Mouse (Mus musculus): ENCODE measurements around the gene Abcc3.

Gene Abcc3

DNA sequence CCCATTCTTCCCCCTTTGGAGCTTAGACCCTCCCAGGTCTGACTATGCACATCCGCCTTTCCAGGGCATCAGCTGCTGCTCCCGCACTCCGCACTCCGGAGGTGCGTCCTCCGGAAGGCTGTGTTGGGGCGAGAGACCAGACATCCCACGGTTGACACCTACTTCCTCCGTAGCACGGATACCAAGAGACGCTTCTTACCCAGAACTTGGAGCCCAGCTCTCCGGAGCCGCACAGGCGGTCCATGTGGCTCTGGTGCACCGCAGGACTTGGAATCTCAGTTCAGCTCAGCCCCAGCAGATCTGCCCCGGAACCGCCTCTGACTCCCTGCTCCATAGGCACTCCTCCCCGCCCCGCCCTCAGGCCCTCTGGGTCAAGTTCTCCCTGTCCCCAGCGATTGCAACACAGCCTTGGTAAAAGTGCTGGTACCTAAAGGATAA, at the start of gene Abcc3:
Abcc3 (minus strand) TSS at position 326 of the 438 bp plus-strand sequence.
- ChIA-PET CTCF (interaction anchor here in 3 of 4 experiments (0.7 to 2.1 kb wide), 6 partner anchors 10 to 116 kb away, joined by 3 to 7 read pairs (median 4); partner anchors contain the start of gene Spata20 (in 1 of the 3)), POLR2A (interaction anchor here in 3 of 4 experiments (0.5 to 3.0 kb wide), 7 partner anchors 12 to 462 kb away, joined by 3 to 7 read pairs (median 4); no protein-coding TSS in a partner anchor)

DNA sequence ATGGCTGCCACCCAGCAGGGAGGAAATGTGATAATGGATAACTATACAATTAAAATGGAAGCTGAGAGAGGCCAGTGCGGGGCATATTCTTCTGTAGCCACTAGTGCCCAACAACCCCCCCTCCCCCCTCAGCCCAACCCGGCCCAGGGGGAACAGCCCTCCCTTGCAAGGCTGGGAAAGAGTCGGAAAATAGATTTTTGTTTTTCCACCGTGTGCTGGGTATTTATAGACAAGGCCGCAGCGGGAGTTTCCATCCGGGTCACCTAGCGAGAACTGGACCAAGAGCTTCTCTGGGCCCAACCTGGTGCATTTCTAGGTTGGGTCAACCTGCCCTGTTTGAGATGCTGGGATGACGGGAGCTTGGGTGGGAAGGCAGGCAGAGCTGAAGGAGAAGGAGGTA, 49.0 kb upstream of the Abcc3 start:
- POLR2A ChIA-PET, result interaction anchor here in 1 of 4 experiments (0.5 kb wide), 1 partner anchor 146 kb away, joined by 3 read pairs; no protein-coding TSS in a partner anchor
- CTCF ChIA-PET, result interaction anchor here in 1 of 4 experiments (1.0 kb wide), 1 partner anchor 37 kb away, joined by 3 read pairs; no protein-coding TSS in a partner anchor

DNA sequence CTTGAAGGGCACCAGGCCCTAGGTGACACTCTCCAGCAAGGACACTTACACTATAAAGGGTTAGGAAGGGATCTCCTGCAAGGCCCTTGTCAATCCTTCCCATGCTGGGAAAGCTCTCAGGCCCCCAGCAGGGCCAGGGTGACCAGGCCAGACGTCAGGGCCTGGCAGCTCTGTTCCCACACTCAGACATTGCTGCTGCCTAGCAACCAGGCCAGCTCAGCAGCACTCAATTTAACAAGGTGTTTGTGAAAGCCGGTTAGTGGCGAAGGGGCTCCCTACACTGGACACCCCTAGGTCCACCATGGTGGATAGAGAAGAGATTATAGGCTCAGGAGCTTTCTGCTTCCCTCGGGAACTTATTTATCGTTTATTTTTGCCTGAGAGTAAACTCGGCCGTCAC, 48.3 kb upstream of the Abcc3 start:
- CTCF ChIA-PET, result interaction anchor here in 1 of 4 experiments (0.6 kb wide), 1 partner anchor 133 kb away, joined by 3 read pairs; no protein-coding TSS in a partner anchor
- POLR2A ChIA-PET, result interaction anchor here in 1 of 4 experiments (0.5 kb wide), 1 partner anchor 146 kb away, joined by 3 read pairs; no protein-coding TSS in a partner anchor

DNA sequence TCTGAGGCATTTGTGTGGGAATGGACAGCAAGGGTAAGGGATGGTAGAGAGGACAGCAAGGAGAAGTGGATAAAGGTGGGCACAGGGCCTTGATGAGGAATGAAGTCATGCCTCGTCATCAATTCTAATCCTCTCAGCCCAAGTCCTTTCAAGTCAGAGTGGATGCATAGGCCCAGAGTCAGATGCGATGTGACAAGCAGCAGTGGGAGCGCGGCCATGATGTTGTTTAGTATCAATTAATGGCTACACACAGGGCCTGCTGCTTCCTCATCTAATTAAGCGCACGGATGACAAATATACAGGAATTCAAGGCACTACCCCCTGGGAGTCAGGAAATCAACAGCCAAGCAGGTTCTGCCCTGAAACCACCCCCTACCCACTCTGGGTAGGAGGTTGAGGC, 47.6 kb upstream of the Abcc3 start:
- POLR2A ChIA-PET, result interaction anchor here in 1 of 4 experiments (1.5 kb wide), 1 partner anchor 16 kb away, joined by 3 read pairs; no protein-coding TSS in a partner anchor
- CTCF ChIA-PET, result interaction anchor here in 1 of 4 experiments (0.6 kb wide), 1 partner anchor 134 kb away, joined by 3 read pairs; no protein-coding TSS in a partner anchor

DNA sequence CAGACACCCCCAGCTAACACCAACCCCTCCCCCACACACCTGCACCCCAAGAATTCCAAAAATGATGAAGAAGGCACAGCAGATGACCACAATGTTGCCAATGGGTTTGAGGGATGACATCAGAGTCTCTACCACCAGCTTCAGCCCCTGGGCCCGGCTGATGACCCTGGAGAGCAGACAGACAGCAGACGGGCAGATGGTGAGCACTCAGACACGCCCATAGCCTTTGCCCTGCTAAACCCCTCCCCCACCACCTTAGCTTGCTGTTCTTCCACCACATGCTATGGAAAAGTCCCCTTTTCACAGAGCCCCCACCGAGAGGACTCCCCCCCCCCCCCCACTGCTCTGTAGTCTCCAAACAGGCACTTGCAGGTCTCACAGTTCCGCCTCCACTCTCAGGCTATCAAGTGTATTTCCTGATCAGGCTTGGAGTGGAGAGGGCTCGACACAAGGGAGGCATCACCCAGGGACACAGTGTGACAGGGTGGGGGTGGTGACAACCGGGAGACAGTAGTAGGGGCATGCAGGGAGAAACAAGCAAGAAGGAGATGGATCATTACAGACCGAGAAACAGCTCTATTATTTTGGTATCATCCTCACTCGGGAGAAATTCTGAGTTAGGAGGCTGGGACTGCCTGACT, 36.3 kb upstream of the Abcc3 start:
- POLR2A ChIA-PET, result interaction anchor here in 2 of 4 experiments (0.5 to 1.2 kb wide), 6 partner anchors 14 to 289 kb away, joined by 3 to 5 read pairs (median 4); no protein-coding TSS in a partner anchor
- CTCF ChIA-PET, result interaction anchor here in 2 of 4 experiments (0.6 to 0.9 kb wide), 2 partner anchors 24 to 57 kb away, joined by 4 to 5 read pairs; partner anchors contain the start of gene Spata20 (in 1 of the 2)

DNA sequence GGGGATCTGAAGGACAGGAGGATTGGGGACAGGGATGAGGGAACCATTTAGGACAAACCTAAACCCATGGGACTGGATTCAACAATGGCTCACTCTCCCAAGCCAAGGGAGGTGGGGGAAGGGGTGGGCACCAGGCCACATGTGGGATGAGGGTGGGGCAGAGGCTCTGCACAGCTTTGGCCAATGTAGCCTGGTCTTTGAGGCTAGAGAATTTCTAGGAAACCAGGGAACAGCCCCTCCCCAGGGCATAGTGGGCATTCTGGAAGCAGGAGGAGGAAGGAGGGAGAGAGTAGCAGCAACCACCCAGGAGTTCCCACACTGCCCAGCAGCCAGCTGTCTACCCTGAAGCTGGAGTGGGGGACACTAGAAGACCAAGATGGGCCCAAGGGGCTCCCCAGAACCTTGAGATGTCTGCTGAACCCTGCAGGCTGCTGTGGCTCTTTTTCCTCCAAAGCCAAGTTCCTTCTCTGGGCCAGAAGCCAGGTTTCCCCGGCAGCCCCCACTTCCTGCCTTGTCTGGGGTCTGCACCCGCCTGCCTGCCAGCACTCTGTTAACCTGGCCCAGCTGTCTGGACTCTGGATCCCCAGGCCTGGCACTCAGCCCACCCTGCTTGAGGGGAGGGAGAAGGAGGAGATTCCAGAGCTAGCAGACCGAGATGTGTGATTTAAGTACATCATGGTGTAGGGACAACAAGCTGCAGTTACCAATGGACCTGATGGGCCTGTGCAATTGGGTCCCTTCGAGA, 35.5 kb upstream of the Abcc3 start:
- ChIA-PET POLR2A (interaction anchor here in 2 of 4 experiments (0.6 to 1.2 kb wide), 5 partner anchors 9 to 288 kb away, joined by 3 to 5 read pairs (median 3); no protein-coding TSS in a partner anchor), CTCF (interaction anchor here in 2 of 4 experiments (0.6 to 0.9 kb wide), 2 partner anchors 24 to 57 kb away, joined by 4 to 5 read pairs; partner anchors contain the start of gene Spata20 (in 1 of the 2))

DNA sequence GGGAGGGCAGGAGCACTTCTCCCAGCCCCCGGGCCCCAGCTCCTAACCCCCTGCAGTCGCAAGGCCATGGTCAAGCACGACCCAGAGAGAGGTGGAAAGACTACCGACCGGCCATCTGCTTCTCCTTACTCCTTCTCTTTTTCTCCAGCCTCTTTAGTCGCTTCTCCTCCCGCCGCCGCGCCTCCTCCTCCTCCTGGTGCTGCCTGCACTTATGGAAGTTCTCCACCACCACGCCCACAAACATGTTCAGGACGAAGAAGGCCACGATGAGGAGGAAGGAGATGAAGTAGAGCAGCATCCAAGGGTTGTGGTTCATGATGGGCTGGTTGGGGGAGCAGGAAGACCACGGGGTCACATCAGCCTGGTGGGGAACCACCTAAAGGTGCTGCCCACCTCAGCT, 32.9 kb upstream of the Abcc3 start:
- POLR2A ChIA-PET, result interaction anchor here in 1 of 4 experiments (1.2 to 1.7 kb wide), 3 partner anchors 35 to 114 kb away, joined by 3 to 4 read pairs (median 3); no protein-coding TSS in a partner anchor
- CTCF ChIA-PET, result interaction anchor here in 2 of 4 experiments (0.7 to 1.5 kb wide), 2 partner anchors 31 to 60 kb away, joined by 3 to 9 read pairs; partner anchors contain the start of gene Spata20 (in 1 of the 2)

DNA sequence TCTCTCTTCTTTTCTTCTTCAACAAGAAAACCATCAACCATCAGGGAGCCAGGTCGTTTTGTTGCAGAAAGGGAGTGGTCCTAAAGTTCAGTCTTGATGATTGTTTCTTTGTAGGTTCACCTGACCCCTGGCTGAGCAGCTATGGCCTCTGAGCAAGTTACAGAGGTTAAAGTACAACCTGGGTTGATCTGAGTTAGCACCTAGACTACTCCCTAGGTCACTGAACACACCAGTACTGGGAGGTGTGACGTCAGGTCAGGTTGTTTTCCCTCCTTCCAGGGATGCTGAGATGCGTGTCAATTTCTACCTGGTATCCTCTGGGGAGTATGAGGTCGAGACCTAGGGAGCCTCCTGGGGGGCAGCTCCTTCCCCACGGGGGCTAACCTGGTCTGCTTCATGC, 32.4 kb upstream of the Abcc3 start:
- ChIA-PET CTCF (interaction anchor here (0.5 to 1.7 kb wide), 9 partner anchors 30 to 1250 kb away, joined by 3 to 12 read pairs (median 3); partner anchors contain the start of genes Spata20 (in 2 of the 4) and Ankrd40 (in 1 of the 4)), POLR2A (interaction anchor here in 3 of 4 experiments (0.6 to 1.7 kb wide), 8 partner anchors 15 to 301 kb away, joined by 3 to 4 read pairs (median 3); partner anchors contain the start of gene Tob1 (in 1 of the 3))

DNA sequence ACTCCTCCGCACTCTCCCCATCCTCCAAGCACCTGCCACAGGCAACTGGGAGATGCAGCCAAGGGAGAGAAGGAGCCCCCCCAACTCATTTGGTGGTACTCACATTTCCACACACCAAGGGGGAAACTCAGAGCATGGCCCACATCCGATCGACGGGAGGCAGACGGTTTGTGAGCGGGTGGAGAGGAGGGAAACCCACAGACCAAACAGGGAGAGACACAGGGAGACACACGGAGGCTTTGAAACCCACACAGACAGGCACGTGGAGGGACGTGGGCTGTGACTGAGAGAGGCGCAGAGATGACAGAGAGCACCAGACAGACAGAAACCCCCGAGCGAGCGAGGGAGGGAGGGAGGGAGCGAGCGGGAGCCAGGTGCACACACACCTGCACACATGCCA, 31.6 kb upstream of the Abcc3 start:
- ChIA-PET POLR2A (interaction anchor here (0.6 to 1.7 kb wide), 10 partner anchors 16 to 410 kb away, joined by 3 to 9 read pairs (median 3); partner anchors contain the start of gene Tob1 (in 1 of the 4)), CTCF (interaction anchor here (0.5 to 1.7 kb wide), 7 partner anchors 56 to 1251 kb away, joined by 3 to 12 read pairs (median 4); partner anchors contain the start of gene Spata20 (in 2 of the 4))

DNA sequence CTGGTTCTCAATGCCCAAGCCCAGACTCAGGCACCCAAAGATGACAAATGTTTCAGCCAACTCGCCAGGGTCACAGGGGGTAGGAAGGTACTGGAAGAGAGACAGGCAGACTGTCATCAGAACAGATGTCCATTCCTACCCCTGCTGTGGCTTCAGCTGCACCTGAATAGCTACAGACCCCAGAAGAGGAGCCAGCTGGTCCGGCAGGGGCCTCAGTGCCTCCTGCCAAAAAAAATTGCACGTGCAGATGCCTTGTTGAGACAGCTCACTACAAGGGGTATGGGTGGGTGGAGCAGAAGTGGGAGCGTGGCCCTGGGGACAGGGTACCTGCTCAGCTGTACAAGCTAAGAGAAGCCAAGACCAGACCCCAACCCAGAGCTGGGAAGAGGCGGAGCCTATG, 31.1 kb upstream of the Abcc3 start:
- ChIA-PET CTCF (interaction anchor here in 2 of 4 experiments (0.6 to 1.7 kb wide), 3 partner anchors 62 to 1468 kb away, joined by 3 to 9 read pairs (median 3); partner anchors contain the start of gene Spata20 (in 1 of the 2)), POLR2A (interaction anchor here in 1 of 4 experiments (1.7 kb wide), 1 partner anchor 63 kb away, joined by 4 read pairs; no protein-coding TSS in a partner anchor)

DNA sequence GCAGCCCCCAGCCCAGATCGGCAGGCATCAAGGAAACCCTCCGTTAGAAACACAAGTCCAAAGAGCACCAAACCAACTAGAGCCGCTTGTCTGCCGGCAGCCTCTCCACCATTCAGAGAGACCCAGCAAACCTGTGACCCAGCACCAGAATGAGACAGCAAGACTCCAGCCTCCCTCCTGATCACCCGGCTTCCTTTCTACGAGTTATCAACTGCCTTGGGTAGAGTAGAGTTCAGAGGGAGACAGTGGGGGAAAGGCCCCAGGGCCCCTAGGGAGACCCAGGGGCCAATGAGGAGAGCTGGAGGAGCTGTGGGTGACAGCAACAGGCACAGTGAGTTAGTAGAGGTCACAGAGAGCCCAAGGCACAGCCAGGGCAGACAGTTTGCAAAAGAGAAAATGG, 28.2 kb upstream of the Abcc3 start:
- ChIA-PET POLR2A (interaction anchor here in 1 of 4 experiments (0.6 kb wide), 1 partner anchor 94 kb away, joined by 3 read pairs; no protein-coding TSS in a partner anchor), CTCF (interaction anchor here in 1 of 4 experiments (0.9 kb wide), 1 partner anchor 12 kb away, joined by 3 read pairs; no protein-coding TSS in a partner anchor)

DNA sequence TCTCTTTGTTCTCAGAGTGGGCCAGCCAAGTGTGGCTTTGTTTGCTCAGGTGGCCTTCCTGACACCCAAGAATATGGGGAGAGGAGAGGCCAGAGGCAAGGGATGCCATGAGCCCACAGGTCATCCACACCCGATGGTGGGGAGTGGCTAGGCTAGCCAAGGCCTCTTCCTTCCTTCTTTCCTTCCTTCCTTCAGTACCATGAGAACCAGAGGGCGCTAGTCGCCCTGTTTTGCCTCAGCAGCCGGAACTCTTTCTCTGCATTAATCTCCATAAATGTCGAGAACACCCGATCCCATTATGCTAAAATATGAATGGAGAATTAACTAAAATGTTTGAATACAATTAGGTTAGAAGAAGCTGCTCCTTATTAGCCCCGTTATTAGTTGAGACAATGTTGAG, 27.5 kb upstream of the Abcc3 start:
- ChIA-PET POLR2A (no interaction called here), CTCF (no interaction called here)

DNA sequence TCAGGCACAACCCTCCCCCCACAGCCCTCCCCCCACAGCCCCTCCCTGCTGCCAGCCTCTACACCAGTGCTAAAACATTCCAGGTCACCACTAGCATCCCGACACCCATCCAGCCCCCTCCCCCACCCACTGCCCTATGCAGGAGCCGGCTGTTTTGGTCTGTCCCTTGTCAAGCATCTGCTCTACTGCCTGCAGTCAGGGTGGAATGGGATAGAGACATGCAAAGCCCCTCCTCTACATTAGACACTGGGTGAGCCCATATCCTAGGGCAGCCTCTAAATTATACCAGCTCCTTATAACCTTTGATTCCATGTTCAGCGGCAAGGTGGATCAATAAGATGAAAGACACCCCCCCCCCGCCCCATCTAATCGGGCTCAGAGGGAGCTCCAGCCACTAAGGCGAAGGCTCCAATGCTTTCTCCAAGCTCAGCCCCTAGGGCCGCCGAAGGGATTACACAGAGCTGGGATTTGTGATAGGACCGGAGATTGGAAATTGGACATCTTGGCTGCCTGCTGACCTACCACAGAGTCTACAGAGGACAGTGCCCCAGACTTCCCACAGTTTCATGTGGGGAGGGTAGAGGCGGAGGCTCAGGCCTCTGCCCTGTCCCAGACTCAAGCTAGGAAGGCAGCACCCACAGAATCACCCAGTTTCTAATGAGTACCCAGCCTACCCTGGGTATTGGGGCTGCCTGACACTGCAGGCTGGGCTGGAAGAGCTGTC, 26.4 kb upstream of the Abcc3 start:
- ChIA-PET CTCF (interaction anchor here in 3 of 4 experiments (0.5 to 1.2 kb wide), 5 partner anchors 107 to 284 kb away, joined by 3 to 9 read pairs (median 7); no protein-coding TSS in a partner anchor), POLR2A (interaction anchor here in 2 of 4 experiments (0.6 to 1.4 kb wide), 4 partner anchors 9 to 212 kb away, joined by 3 to 5 read pairs (median 4); no protein-coding TSS in a partner anchor)

DNA sequence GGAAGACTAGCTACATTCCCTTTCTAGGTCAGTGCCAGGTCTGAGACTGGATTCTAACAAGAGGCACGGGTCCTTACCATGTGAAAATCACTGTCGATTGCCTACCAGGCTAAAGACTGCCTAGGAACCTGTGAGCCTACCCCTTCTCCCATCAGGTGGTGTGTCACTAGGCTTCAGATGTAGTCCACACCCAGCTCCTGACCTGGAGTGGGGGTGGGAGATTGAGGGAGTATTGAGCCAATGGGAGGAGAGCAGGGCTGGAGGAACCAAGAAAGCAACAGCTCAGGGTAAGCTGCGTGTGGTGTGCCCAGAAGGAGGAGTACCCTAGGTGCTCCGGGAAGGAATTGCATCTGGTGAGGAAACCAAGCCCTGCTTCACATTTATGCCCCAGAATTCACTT, 21.2 kb upstream of the Abcc3 start:
- POLR2A ChIA-PET, result interaction anchor here in 2 of 4 experiments (0.6 to 1.0 kb wide), 4 partner anchors 10 to 264 kb away, joined by 3 to 7 read pairs (median 4); partner anchors contain the start of gene Ankrd40 (in 1 of the 2)
- CTCF ChIA-PET, result interaction anchor here in 2 of 4 experiments (1.2 to 1.3 kb wide), 2 partner anchors 9 to 72 kb away, joined by 3 to 6 read pairs; partner anchors contain the start of gene Spata20 (in 1 of the 2)

DNA sequence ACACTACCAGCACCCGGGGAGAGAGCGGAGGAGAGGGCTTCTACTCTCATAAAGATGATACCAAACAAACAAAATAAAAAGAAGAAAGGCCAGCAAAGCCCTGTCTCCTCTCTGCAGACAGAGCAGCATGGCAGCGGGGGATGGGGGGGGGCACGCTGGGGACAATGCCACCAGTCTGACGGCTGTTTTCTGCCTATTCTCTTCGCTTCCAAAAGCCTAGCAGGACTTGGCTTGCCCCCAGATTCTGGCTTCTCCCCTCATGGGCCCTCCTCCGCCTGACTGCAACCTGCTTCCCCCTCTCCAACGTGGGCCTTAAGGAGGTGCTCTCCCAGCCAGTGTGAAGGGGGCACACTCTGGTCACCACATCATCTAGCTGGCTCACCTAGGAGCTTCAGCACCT, 20.7 kb upstream of the Abcc3 start:
- POLR2A ChIA-PET, result interaction anchor here in 2 of 4 experiments (0.6 to 1.0 kb wide), 3 partner anchors 9 to 263 kb away, joined by 3 to 7 read pairs (median 4); no protein-coding TSS in a partner anchor
- CTCF ChIA-PET, result interaction anchor here in 2 of 4 experiments (1.2 to 1.3 kb wide), 2 partner anchors 9 to 73 kb away, joined by 3 to 6 read pairs; partner anchors contain the start of gene Spata20 (in 1 of the 2)

DNA sequence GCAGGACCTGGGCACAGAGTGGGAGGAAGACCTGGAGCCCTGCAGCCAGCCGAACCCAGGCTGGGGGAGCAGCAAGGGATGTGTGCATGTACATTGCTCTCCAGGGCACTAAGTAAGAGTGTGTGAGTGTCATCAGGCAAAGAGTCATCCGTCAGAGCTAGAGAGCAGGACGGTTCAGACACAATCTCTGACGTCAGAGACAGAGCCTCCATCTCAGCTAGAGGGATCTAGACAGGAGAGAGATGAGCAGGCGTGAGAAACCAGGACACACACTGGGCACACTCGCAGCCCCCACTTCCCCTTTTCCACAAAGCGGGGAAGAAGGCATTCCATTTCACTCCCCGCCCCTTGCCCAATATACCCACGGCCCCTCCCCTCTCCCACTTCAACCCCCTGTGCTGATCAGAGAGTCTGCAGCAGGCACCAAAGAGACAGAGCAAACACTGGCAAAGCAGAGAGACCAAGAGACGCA, 20.2 kb upstream of the Abcc3 start:
- ChIA-PET CTCF (no interaction called here), POLR2A (interaction anchor here in 1 of 4 experiments (1.0 kb wide), 1 partner anchor 76 kb away, joined by 3 read pairs; no protein-coding TSS in a partner anchor)

DNA sequence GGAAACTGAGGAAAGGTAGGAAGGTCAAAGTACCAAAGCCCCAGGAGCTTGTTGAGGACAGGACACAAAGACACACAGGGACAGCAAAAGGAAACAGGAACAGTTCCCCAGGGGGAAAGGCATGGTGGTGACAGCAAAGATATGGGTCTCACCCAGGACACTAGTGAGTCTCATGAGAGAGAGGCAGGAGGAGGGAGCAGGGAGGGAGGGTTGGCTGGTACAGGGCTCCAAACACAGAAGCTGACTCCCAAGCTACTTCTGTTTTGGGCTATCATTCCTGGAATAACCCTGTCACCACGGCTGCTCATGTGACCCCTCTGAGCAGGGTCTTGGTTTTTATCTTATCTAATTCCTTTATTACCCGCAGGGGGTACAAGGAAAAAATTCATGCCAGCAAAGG, 19.8 kb upstream of the Abcc3 start:
- POLR2A ChIA-PET, result interaction anchor here in 1 of 4 experiments (1.0 kb wide), 1 partner anchor 75 kb away, joined by 3 read pairs; no protein-coding TSS in a partner anchor

More for the DNA sequence above, 19.8 kb upstream of the Abcc3 start:
- CTCF ChIA-PET, result no interaction called here
